Mouse (Mus musculus): ENCODE data around the gene Mrgpra6. TPM values are rescaled to one million over a fixed set of nuclear protein-coding genes. Genes with fewer than 3 reads are reported as not detected.

Gene Mrgpra6
- total RNA-seq, 2 experiments from 2014 or later = not detected

Other genes with a start within 250 kb of the Mrgpra6 start
- 10 to 100 TPM; 10.8 to 11.7 TPM for gene Uevld, start 246.4 kb downstream of the Mrgpra6 start, total RNA-seq (2021)
- not detected for gene Gm9999, start 221.3 kb downstream of the Mrgpra6 start, total RNA-seq (2021)
- 1 to 10 TPM; 8.9 to 9.5 TPM for gene Spty2d1, start 196.5 kb downstream of the Mrgpra6 start, total RNA-seq (2021)
- 10 to 100 TPM; 14.4 to 16.8 TPM for gene Tmem86a, start 154.3 kb downstream of the Mrgpra6 start, total RNA-seq (2021)
- gene Ptpn5, start 71.2 kb downstream of the Mrgpra6 start, total RNA-seq (2021) = 100 to 1,000 TPM; 118 TPM
- not detected for gene Mrgpra9, start 47.9 kb upstream of the Mrgpra6 start, total RNA-seq (2021)
- gene Mrgpra1, start 149.3 kb upstream of the Mrgpra6 start, total RNA-seq (2021) = not detected
- not detected for gene Mrgpra2a, start 247.2 kb upstream of the Mrgpra6 start, total RNA-seq (2021)